22 mouse cellular contexts compared by ENCODE assay signal in the genomic region with DNA sequence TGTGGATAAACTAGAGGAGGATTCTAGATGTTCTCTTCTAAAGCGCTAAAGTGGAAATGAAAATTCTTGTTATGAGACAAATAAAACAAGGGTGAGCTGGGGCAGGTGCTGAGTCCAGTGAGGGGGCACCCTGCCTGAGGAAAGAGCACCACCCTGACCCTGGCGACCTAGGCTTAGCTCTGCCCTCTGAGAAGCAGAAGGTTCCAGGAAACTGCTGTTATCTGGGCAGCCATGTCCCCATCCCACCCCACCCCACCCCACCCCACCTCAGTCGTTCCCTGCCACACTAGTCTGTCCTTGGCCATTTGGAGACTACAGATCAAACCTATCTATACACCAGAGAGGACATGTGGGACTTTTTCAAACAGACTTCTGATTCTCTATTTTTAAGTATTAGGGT.
DNase-seq lines count a peak whose midpoint lies in the region; ATAC-seq lines count a peak whose summit lies in the region.
"Had no signal": no experiment of that assay in that cellular context is flagged by ENCODE, and none has a peak within 500 bp of the region (broad histone marks: within the 10 kb centered on the region; RNA-seq: fewer than 3 reads in every experiment).

No protein-coding gene starts in this region.

- peak overlapping the region; percentile 48 for H3K4me3 ChIP-seq in erythroblast, embryonic 14.5 days (replicated peaks)
- H3K4me3 ChIP-seq in kidney, embryonic 15.5 days (replicated peaks) = no peak overlapping the region
- no peak overlapping the region for H3K4me3 ChIP-seq in liver, embryonic 15.5 days (replicated peaks)
- H3K4me3 ChIP-seq: embryonic facial prominence, embryonic 10.5 days; hindbrain, embryonic 10.5 days; midbrain, embryonic 10.5 days had no signal

- no peak overlapping the region for H3K27ac ChIP-seq in kidney, embryonic 15.5 days
- peak overlapping the region; percentile 87 for H3K27ac ChIP-seq in liver, embryonic 15.5 days (replicated peaks)
- H3K27ac ChIP-seq: embryonic facial prominence, embryonic 10.5 days; hindbrain, embryonic 10.5 days; midbrain, embryonic 10.5 days had no signal

- DNase-seq in kidney, postnatal 25 days = no peak
- DNase-seq in urinary bladder, postnatal 4 days (ENCODE audit: low spot score in 2 of 2) = no peak
- DNase-seq in adrenal gland, postnatal 14 days = no peak
- no peak for DNase-seq in frontal cortex, postnatal 10 days (ENCODE audit: low spot score in 2 of 2)
- DNase-seq: cerebellum, adult 11-12 months; cerebellum, postnatal 36 days; forebrain, postnatal 0 days; gastrocnemius, postnatal 10 days; left cerebral cortex, postnatal 4 days; lung, adult 18-20 months; retina, postnatal 1 day; thymus, adult 2 months had no signal

- no peak for ATAC-seq in erythroblast, adult 5-6 weeks (replicated peaks; ENCODE audit: low FRiP score, poor library complexity, severe bottlenecking)
- ATAC-seq in kidney, embryonic 15.5 days (replicated peaks; ENCODE audit: low FRiP score) = peak; percentile 69
- peak; percentile 96 for ATAC-seq in liver, embryonic 15.5 days (ENCODE audit: insufficient read depth)
- ATAC-seq: CD4-positive, CD25-positive, alpha-beta regulatory T cell, adult 4 months; forebrain, postnatal 0 days; inflammation-experienced regulatory T-cells, adult 6 months had no signal

- no peaks in the 10 kb centered on the region for H3K27me3 ChIP-seq in erythroblast, embryonic 14.5 days (ENCODE audit: control insufficient read depth)
- H3K27me3 ChIP-seq in kidney, embryonic 15.5 days = no peaks in the 10 kb centered on the region
- no peaks in the 10 kb centered on the region for H3K27me3 ChIP-seq in liver, embryonic 15.5 days

- H3K4me1 ChIP-seq in erythroblast, embryonic 14.5 days (ENCODE audit: control insufficient read depth) = peaks cover 92% of the 10 kb centered on the region
- 0 out of 2 replicates have a peak, but pooled peaks cover 2% of the 10 kb centered on the region for H3K4me1 ChIP-seq in kidney, embryonic 15.5 days
- peaks cover 68% of the 10 kb centered on the region for H3K4me1 ChIP-seq in liver, embryonic 15.5 days (replicated peaks)
- H3K4me1 ChIP-seq: hindbrain, embryonic 10.5 days had no signal

- H3K4me2 ChIP-seq in kidney, embryonic 15.5 days = no peak overlapping the region
- H3K4me2 ChIP-seq in liver, embryonic 15.5 days = peak overlapping the region; percentile 48

- WGBS in kidney, embryonic 15.5 days = 82% methylated on average over 3 of the region's 3 CpGs
- WGBS in liver, embryonic 15.5 days (ENCODE audit: insufficient replicate concordance) = 23% methylated on average over 3 of the region's 3 CpGs

- H3K36me3 ChIP-seq in erythroblast, embryonic 14.5 days (ENCODE audit: control insufficient read depth) = peaks cover 4% of the 10 kb centered on the region; the same call in 1 of the 2 replicates
- no peaks in the 10 kb centered on the region for H3K36me3 ChIP-seq in kidney, embryonic 15.5 days
- H3K36me3 ChIP-seq in liver, embryonic 15.5 days (replicated peaks) = no peaks in the 10 kb centered on the region
- H3K36me3 ChIP-seq: embryonic facial prominence, embryonic 10.5 days; G1E; hindbrain, embryonic 10.5 days; midbrain, embryonic 10.5 days had no signal

- H3K9ac ChIP-seq in kidney, embryonic 15.5 days = no peak overlapping the region
- H3K9ac ChIP-seq in liver, embryonic 15.5 days = peak overlapping the region; percentile 29
- H3K9ac ChIP-seq: forebrain, postnatal 0 days had no signal

- no peaks in the 10 kb centered on the region for H3K9me3 ChIP-seq in erythroblast, embryonic 14.5 days (ENCODE audit: control insufficient read depth, low read length)
- no peaks in the 10 kb centered on the region for H3K9me3 ChIP-seq in kidney, embryonic 15.5 days (replicated peaks)
- H3K9me3 ChIP-seq in liver, embryonic 15.5 days (replicated peaks) = no peaks in the 10 kb centered on the region
- H3K9me3 ChIP-seq: embryonic facial prominence, embryonic 10.5 days; hindbrain, embryonic 10.5 days; midbrain, embryonic 10.5 days had no signal
